Mouse (Mus musculus): ENCODE measurements at regions not wholly inside any gene's neighbourhood (a gene's known extent, or its start where the extent isn't known, plus 50 kb on each side); places are given as distances from the start of the nearest gene placed in this dataset.

- no peak for TF ChIP-seq CTCF (IDR thresholded peaks at IDR 0.05; ENCODE audit: insufficient read depth, low read depth, low read length)
- no peak for TF ChIP-seq POLR2A (IDR thresholded peaks at IDR 0.05; ENCODE audit: insufficient read depth, low read depth, low read length)
- Histone ChIP-seq H3K27ac (ENCODE audit: insufficient read depth, low read depth, low read length) (no peak overlapping the region), H3K4me3 (ENCODE audit: insufficient read depth, low read depth, low read length) (no peak overlapping the region), H3K4me1 (ENCODE audit: control insufficient read depth, insufficient read depth, low read length) (no peaks in the 10 kb centered on the region)
- WGBS = 88% methylated on average over 4 of the region's 4 CpGs
Observed at GRCm38 (mm10) chr19:6652775-6653174, 109.9 kb upstream of the Slc22a12 start.

GRCm38 (mm10) chr19:6651192-6651591 is 108.4 kb upstream of the Slc22a12 start:
- 66% methylated on average over 5 of the region's 5 CpGs for WGBS
- Histone ChIP-seq H3K4me1 (ENCODE audit: control insufficient read depth, insufficient read depth, low read length) (no peaks in the 10 kb centered on the region), H3K27ac (ENCODE audit: insufficient read depth, low read depth, low read length) (no peak overlapping the region), H3K4me3 (ENCODE audit: insufficient read depth, low read depth, low read length) (no peak overlapping the region)
- no peak for TF ChIP-seq CTCF (IDR thresholded peaks at IDR 0.05; ENCODE audit: insufficient read depth, low read depth, low read length)
- no peak for TF ChIP-seq POLR2A (IDR thresholded peaks at IDR 0.05; ENCODE audit: insufficient read depth, low read depth, low read length)

DNA sequence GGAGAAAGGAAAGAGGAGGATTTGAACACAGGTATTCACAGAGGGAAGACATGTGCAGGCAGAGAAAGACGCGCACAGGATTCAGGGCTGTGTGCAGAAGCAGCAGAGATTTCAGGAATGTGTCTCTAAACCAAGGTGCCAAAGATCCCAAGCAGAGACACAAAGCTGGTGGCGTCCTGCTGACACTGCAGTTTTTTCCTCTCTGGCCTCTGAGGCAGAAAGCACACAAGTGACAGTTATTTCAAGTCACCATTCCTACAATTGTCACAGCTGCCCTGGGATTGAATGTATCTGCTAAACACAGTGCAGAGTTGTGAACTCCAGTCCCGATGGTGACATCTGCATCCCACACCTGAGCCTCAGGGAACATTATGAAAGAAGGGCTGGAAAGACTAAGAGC is 107.1 kb upstream of the Slc22a12 start:
- no peak overlapping the region for H3K27ac ChIP-seq (ENCODE audit: insufficient read depth, low read depth, low read length)

GRCm38 (mm10) chr19:6647686-6648085 is 104.9 kb upstream of the Slc22a12 start:
- Histone ChIP-seq H3K4me1 (ENCODE audit: control insufficient read depth, insufficient read depth, low read length) (no peaks in the 10 kb centered on the region), H3K4me3 (ENCODE audit: insufficient read depth, low read depth, low read length) (no peak overlapping the region), H3K27ac (ENCODE audit: insufficient read depth, low read depth, low read length) (no peak overlapping the region)
- 90% methylated on average over 4 of the region's 4 CpGs for WGBS
- TF ChIP-seq CTCF (IDR thresholded peaks at IDR 0.05; ENCODE audit: insufficient read depth, low read depth, low read length) = no peak
- TF ChIP-seq POLR2A (IDR thresholded peaks at IDR 0.05; ENCODE audit: insufficient read depth, low read depth, low read length) = no peak

More for the DNA sequence above, 107.1 kb upstream of the Slc22a12 start:
- H3K4me3 ChIP-seq (ENCODE audit: insufficient read depth, low read depth, low read length) = no peak overlapping the region
- TF ChIP-seq CTCF (IDR thresholded peaks at IDR 0.05; ENCODE audit: insufficient read depth, low read depth, low read length) = no peak
- TF ChIP-seq POLR2A (IDR thresholded peaks at IDR 0.05; ENCODE audit: insufficient read depth, low read depth, low read length) = no peak
- no peaks in the 10 kb centered on the region for H3K4me1 ChIP-seq (ENCODE audit: control insufficient read depth, insufficient read depth, low read length)
- WGBS = 85% methylated on average over 4 of the region's 4 CpGs

DNA sequence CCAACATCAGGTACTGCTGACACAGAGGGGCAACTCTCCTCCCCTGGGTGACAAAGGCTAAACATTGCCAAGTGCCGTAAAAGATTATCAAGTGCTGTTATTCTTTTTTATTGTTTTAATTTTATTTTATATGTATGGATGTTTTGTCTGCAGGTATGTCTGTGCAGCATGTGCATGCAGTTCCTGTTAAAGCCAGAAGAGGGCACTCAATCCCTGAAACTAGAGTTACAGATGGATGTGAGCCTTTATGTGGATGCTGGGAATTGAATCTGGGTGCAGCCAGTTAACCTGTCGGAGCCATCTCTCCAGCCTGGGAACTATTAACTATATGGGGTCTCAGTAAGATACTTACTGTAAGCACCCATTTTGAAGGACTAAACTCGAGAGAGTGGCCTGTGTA is 104.4 kb upstream of the Slc22a12 start:
- TF ChIP-seq CTCF (IDR thresholded peaks at IDR 0.05; ENCODE audit: insufficient read depth, low read depth, low read length) (no peak), POLR2A (IDR thresholded peaks at IDR 0.05; ENCODE audit: insufficient read depth, low read depth, low read length) (no peak)
- Histone ChIP-seq H3K4me1 (ENCODE audit: control insufficient read depth, insufficient read depth, low read length) (no peaks in the 10 kb centered on the region), H3K27ac (ENCODE audit: insufficient read depth, low read depth, low read length) (no peak overlapping the region), H3K4me3 (ENCODE audit: insufficient read depth, low read depth, low read length) (no peak overlapping the region)
- WGBS = 95% methylated on average over 3 of the region's 3 CpGs

DNA sequence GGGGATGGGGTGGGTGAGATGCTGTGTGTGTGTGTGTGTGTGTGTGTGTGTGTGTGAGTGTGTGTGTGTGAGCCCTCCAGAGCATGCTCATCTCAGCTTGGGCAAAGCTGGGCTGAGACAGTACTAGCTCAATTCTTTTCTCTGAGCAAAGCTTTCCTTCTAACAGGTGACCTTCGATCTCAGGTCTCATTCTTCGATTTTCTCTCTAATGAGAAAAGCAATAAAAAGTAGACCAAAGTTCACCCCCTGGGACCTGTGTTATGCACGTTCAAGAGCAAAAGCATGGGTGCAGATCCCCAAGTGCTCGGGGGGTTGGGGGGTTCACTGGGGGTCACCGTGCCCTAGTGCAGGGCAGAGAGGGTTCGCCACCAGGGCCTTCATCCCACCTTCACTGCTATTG is 103.1 kb upstream of the Slc22a12 start:
- WGBS = 93% methylated on average over 6 of the region's 6 CpGs
- H3K27ac ChIP-seq (ENCODE audit: insufficient read depth, low read depth, low read length) = no peak overlapping the region
- H3K4me1 ChIP-seq (ENCODE audit: control insufficient read depth, insufficient read depth, low read length) = no peaks in the 10 kb centered on the region
- H3K4me3 ChIP-seq (ENCODE audit: insufficient read depth, low read depth, low read length) = no peak overlapping the region
- TF ChIP-seq CTCF (IDR thresholded peaks at IDR 0.05; ENCODE audit: insufficient read depth, low read depth, low read length) (no peak), POLR2A (IDR thresholded peaks at IDR 0.05; ENCODE audit: insufficient read depth, low read depth, low read length) (no peak)

DNA sequence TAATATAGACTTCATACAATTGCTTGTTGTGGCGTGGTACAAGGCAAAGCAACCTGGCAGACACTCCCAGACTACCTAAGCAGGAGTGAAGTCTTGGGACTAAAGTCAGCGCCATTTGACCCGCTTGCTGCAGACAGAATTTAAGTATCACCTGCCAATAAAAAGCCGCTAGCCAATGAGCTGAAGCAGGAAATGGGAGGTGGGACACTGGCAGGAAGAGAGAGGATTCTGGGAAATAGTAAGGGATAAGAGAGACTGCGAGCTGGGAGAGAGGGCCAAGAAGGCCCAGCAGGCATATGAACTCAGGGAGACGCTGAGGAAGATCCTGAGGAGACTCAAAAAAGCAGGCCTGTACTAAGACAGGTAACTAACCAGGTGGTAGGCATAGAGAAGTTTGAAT is 102.0 kb upstream of the Slc22a12 start:
- no peak overlapping the region for H3K27ac ChIP-seq (ENCODE audit: insufficient read depth, low read depth, low read length)
- WGBS = 93% methylated on average over 6 of the region's 6 CpGs
- TF ChIP-seq POLR2A (IDR thresholded peaks at IDR 0.05; ENCODE audit: insufficient read depth, low read depth, low read length) = no peak
- TF ChIP-seq CTCF (IDR thresholded peaks at IDR 0.05; ENCODE audit: insufficient read depth, low read depth, low read length) = no peak
- H3K4me1 ChIP-seq (ENCODE audit: control insufficient read depth, insufficient read depth, low read length) = no peaks in the 10 kb centered on the region
- no peak overlapping the region for H3K4me3 ChIP-seq (ENCODE audit: insufficient read depth, low read depth, low read length)

DNA sequence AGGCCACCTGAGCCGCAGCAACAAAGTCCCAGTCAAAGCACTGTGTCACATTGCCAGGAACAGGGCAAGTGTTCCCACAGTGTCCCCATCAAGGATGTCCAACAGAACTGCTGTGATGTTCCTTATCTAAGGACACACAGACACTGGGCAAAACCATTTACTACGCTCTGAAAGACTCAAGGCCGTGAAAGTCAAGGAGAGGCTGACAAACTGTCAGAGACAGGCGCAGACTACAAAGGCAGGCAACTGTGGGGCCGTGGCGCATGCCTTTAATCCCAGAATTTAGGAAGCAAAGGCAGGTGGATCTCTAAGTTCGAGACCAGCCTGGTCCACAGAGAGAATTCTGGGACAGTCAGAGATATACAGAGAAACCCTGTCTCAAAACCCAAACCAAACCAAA is 96.8 kb upstream of the Slc22a12 start:
- 87% methylated on average over 7 of the region's 7 CpGs for WGBS
- TF ChIP-seq POLR2A (IDR thresholded peaks at IDR 0.05; ENCODE audit: insufficient read depth, low read depth, low read length) = no peak
- no peak for TF ChIP-seq CTCF (IDR thresholded peaks at IDR 0.05; ENCODE audit: insufficient read depth, low read depth, low read length)
- H3K27ac ChIP-seq (ENCODE audit: insufficient read depth, low read depth, low read length) = no peak overlapping the region
- H3K4me3 ChIP-seq (ENCODE audit: insufficient read depth, low read depth, low read length) = no peak overlapping the region
- no peaks in the 10 kb centered on the region for H3K4me1 ChIP-seq (ENCODE audit: control insufficient read depth, insufficient read depth, low read length)

DNA sequence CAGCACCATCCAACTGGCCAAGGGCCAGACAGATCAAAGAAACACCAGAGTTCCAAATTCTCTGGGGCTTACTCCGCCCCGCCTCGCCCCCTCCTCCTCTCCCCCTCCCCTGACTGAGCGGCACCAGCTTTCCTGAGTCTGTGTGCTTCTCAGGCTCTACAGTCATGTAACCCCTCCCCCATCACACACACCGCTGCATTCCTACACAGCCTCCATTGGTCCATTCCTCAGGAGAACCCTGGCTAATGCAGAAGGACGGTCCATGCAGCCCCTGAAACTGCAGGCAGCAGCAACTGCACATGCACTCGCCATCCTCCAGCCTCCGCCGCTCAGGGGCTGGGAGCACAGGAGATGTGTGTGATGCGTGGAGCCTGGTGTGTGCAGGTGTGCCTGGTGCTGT is 90.6 kb upstream of the Slc22a12 start:
- 23% methylated on average over 10 of the region's 10 CpGs for WGBS
- H3K4me1 ChIP-seq (ENCODE audit: control insufficient read depth, insufficient read depth, low read length) = peaks cover 6% of the 10 kb centered on the region
- no peak overlapping the region for H3K4me3 ChIP-seq (ENCODE audit: insufficient read depth, low read depth, low read length)
- TF ChIP-seq POLR2A (IDR thresholded peaks at IDR 0.05; ENCODE audit: insufficient read depth, low read depth, low read length) (no peak), CTCF (IDR thresholded peaks at IDR 0.05; ENCODE audit: insufficient read depth, low read depth, low read length) (no peak)
- H3K27ac ChIP-seq (ENCODE audit: insufficient read depth, low read depth, low read length) = no peak overlapping the region

GRCm38 (mm10) chr19:6631817-6632216 is 89.0 kb upstream of the Slc22a12 start:
- Histone ChIP-seq H3K27ac (ENCODE audit: insufficient read depth, low read depth, low read length) (no peak overlapping the region), H3K4me1 (ENCODE audit: control insufficient read depth, insufficient read depth, low read length) (peaks cover 6% of the 10 kb centered on the region), H3K4me3 (ENCODE audit: insufficient read depth, low read depth, low read length) (no peak overlapping the region)
- no peak for TF ChIP-seq CTCF (IDR thresholded peaks at IDR 0.05; ENCODE audit: insufficient read depth, low read depth, low read length)
- 88% methylated on average over 5 of the region's 5 CpGs for WGBS

Data from olfactory bulb, adult 2 months (tissue).